Mouse (Mus musculus) midbrain, embryonic 14.5 days (tissue): ENCODE measurements at regions not wholly inside any gene's neighbourhood (a gene's known extent, or its start where the extent isn't known, plus 50 kb on each side); places are given as distances from the start of the nearest gene placed in this dataset.

Source experiments
- ATAC-seq: fragments of 200-750 bp; cut with Nextera tagmentation; 2 replicates; pipeline ENCODE4 v1.8.0; 2017; ENCODE audit warnings: moderate number of reproducible peaks, moderate library complexity; ENCODE audit not compliant: low FRiP score, low TSS enrichment
- DNase-seq: peaks from one replicate; pipeline ENCODE4 v3.0.0-alpha.2; 2015
- H3K27ac ChIP-seq: fragments of 300-500 bp; sonication (generic); replicated peaks from 2 replicates; pipeline ENCODE4 v1.5.1; 2014; ENCODE audit warnings: mild to moderate bottlenecking, low read depth, low read length, moderate library complexity
- H3K27me3 ChIP-seq: fragments of 300-500 bp; sonication (generic); 2 replicates; pipeline ENCODE4 v1.6.1; 2014; ENCODE audit warnings: low read length, control low read depth, mixed read lengths; ENCODE audit not compliant: control insufficient read depth, insufficient read depth
- H3K36me3 ChIP-seq: fragments of 300-500 bp; sonication (generic); 2 replicates; pipeline ENCODE4 v1.6.1; 2014; ENCODE audit warnings: low read length, control low read depth; ENCODE audit not compliant: control insufficient read depth, insufficient read depth
- H3K4me1 ChIP-seq: fragments of 300-500 bp; sonication (generic); 2 replicates; pipeline ENCODE4 v1.6.1; 2014; ENCODE audit warnings: mild to moderate bottlenecking, antibody characterized with exemption, low read length, control low read depth; ENCODE audit not compliant: control insufficient read depth, insufficient read depth
- H3K4me2 ChIP-seq: fragments of 300-500 bp; sonication (generic); 2 replicates; pipeline ENCODE4 v1.6.1; 2014; ENCODE audit warnings: mild to moderate bottlenecking, low read length, moderate library complexity
- H3K4me3 ChIP-seq: fragments of 300-500 bp; sonication (generic); replicated peaks from 2 replicates; pipeline ENCODE4 v1.5.1; 2014; ENCODE audit warnings: low read depth, low read length
- H3K9ac ChIP-seq: fragments of 300-500 bp; sonication (generic); replicated peaks from 2 replicates; pipeline ENCODE4 v1.6.1; 2014; ENCODE audit warnings: mild to moderate bottlenecking, low read length, moderate library complexity
- H3K9me3 ChIP-seq: fragments of 300-500 bp; sonication (generic); 2 replicates; pipeline ENCODE4 v1.6.1; 2016; ENCODE audit warnings: low read length, control low read depth, mixed read lengths; ENCODE audit not compliant: control insufficient read depth
- WGBS: fragments of 180-500 bp; shearing (Covaris S2); extraction: QIAGEN DNeasy Blood & Tissue Kit; methylation state at CpG from one replicate; pipeline ENCODE4 v1.1.7; 2014; 5-methylcytosine and 5-hydroxymethylcytosine counted together

DNA sequence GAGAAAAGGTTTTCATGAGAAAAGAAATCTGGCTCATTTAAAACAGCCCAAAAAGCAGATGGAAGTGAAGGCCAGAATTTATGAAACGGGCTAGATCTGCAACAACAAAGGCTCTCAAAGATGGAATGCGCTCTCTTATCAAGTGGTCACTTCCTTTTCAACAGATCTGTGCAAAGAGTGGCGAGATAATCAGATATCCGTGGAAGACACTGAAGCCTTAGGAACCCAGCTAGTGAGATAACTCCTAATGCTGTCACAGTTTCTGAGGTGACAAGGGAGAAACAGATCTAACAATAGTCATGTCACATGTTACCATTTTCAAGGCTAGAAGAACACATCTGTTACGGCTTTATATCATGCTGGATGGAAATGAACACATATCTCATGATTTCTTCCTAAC lies 107.1 kb downstream of the Tmco5 start:
- Histone ChIP-seq H3K4me3 (no peak overlapping the region), H3K27ac (no peak overlapping the region), H3K9ac (no peak overlapping the region), H3K4me1 (peaks cover 3% of the 10 kb centered on the region; the same call in 1 of the 2 replicates), H3K36me3 (no peaks in the 10 kb centered on the region), H3K4me2 (no peak overlapping the region), H3K27me3 (no peaks in the 10 kb centered on the region), H3K9me3 (0 out of 2 replicates have a peak, but pooled peaks cover 4% of the 10 kb centered on the region)
- 70% methylated on average over 5 of the region's 5 CpGs for WGBS
- DNase-seq, result no peak
- no peak for ATAC-seq

DNA sequence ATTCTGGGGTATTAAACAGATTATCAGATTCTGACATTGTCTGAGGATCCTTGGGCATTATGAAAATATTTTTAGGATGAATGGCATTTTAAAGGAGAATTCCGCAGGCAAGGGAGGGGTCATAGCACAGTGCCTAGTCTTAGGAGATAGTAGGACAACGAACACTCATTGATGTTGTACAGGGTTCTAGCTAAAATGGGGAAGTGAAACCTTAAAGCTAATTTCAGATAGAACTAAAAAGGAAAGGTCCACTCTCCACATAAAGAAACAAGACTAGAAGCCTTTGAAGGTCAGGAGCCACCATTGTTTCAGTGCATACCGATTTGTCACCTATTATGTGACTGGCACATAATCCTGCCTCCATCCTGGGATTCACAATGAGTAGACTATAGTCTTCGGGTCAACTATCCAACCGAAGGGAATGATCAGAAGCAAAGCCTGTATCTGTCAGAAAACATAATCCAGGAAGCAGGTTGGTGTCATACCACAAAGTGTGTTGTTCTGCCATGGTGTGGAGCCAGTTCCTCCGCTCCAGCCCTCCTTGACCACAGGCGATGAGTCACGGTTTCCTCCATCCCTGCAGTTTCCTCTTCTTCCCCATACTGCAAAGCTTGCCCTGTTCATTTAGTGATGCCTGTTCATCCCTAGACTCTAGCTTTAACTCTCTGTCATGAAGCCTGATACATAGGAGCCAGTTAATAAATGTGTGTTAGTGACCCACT lies 110.6 kb downstream of the Tmco5 start:
- DNase-seq (no peak), ATAC-seq (no peak)
- 90% methylated on average over 8 of the region's 8 CpGs for WGBS

DNA sequence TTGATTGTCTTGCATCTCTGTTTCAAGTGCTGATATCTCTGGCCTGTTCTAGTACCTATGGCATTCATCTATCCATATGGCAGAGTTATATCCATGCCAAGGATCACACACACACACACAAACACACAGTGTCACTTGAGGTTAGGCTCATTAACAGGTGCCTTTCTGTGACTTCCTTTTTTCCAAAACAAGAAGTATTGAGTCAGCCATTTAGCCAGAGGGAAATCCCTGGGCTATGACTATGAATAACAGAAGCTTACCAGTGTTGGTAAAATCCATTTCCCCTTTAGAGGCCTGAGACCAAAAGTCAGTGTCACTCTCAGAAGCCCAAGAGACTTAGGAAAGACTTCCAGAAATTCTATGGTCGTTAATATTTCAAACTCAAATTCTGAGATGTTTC lies 111.6 kb downstream of the Tmco5 start:
- Histone ChIP-seq H3K27ac (no peak overlapping the region), H3K4me1 (no peaks in the 10 kb centered on the region), H3K9me3 (no peaks in the 10 kb centered on the region), H3K4me2 (no peak overlapping the region), H3K27me3 (no peaks in the 10 kb centered on the region), H3K4me3 (no peak overlapping the region), H3K36me3 (no peaks in the 10 kb centered on the region), H3K9ac (no peak overlapping the region)
- no peak for DNase-seq
- no peak for ATAC-seq
- 94% methylated on average over 1 of the region's 1 CpGs for WGBS

More for the DNA sequence above, 110.6 kb downstream of the Tmco5 start:
- H3K36me3 ChIP-seq, result no peaks in the 10 kb centered on the region
- H3K9ac ChIP-seq, result no peak overlapping the region
- no peaks in the 10 kb centered on the region for H3K4me1 ChIP-seq
- no peaks in the 10 kb centered on the region for H3K9me3 ChIP-seq
- no peaks in the 10 kb centered on the region for H3K27me3 ChIP-seq
- H3K4me2 ChIP-seq, result no peak overlapping the region
- H3K4me3 ChIP-seq, result no peak overlapping the region
- no peak overlapping the region for H3K27ac ChIP-seq

DNA sequence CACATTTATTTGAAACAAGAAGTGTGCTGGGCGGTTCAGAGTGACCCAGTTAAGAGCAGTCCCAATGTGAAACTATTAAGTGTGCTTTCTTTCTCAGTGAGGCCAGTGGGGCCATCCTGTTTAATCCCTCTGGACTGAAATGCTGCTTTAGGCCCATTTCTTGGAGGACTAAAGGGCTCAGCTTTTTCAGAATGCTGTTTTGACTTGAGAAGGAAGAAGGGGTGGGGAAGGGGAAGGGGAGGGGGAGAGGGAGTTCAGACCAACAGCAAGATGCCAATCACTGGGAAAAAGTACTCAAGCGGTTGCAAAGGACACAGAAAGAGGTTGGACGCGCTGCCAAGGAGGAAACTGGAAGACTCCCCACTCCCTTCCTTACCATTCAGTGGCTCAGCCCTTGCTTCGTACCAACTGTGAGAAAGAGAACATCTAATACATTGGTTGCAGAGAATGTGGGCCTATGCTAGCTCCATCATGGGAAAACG lies 113.1 kb downstream of the Tmco5 start:
- H3K4me1 ChIP-seq, result no peaks in the 10 kb centered on the region
- no peak overlapping the region for H3K4me2 ChIP-seq
- no peaks in the 10 kb centered on the region for H3K36me3 ChIP-seq
- no peak overlapping the region for H3K9ac ChIP-seq
- WGBS, result 49% methylated on average over 6 of the region's 6 CpGs
- no peaks in the 10 kb centered on the region for H3K27me3 ChIP-seq
- H3K4me3 ChIP-seq, result no peak overlapping the region
- H3K27ac ChIP-seq, result no peak overlapping the region
- H3K9me3 ChIP-seq, result no peaks in the 10 kb centered on the region
- ATAC-seq (no peak), DNase-seq (no peak)

DNA sequence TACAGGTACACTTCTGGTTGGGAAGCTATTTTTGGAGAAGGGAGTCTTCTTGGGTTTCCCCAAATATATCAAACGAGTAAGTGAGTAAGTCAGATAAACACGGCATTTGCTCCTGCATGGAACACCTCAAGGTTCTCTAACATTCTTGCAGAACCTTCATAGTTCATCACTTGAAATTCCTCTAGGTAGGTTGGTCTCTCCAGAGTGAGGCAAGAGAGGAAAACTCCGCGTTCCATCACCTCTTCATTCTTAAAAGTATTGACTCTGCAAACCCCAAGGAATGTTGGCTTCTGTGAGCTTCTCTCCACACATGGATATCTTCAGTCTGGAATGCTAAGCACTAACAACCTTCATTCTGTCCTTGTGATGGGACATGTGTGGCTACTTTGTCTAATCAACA lies 115.2 kb downstream of the Tmco5 start:
- DNase-seq (no peak), ATAC-seq (no peak)
- Histone ChIP-seq H3K27me3 (no peaks in the 10 kb centered on the region), H3K9me3 (no peaks in the 10 kb centered on the region), H3K36me3 (no peaks in the 10 kb centered on the region), H3K9ac (no peak overlapping the region), H3K27ac (no peak overlapping the region), H3K4me2 (no peak overlapping the region), H3K4me3 (no peak overlapping the region), H3K4me1 (no peaks in the 10 kb centered on the region)
- 96% methylated on average over 4 of the region's 4 CpGs for WGBS

DNA sequence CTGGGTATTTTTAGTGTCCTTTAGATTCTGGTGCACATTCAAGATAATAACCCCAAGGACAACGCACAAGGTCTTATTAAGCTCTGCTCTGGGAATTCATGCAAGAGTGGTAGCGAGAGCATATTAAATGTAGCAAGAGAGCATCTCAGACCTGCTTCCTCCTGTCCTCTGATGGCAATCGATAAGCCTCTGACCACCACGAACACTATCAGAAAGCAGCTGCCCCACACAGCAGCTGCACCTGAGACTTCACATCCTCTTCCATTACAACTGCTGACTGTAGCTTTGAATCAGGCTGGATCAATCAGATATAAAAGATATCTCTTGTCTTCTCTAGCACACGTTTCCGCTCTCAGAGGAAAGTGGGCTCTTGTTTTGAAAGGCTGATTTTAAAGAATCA lies 117.8 kb downstream of the Tmco5 start:
- no peaks in the 10 kb centered on the region for H3K36me3 ChIP-seq
- no peak overlapping the region for H3K4me3 ChIP-seq
- H3K4me1 ChIP-seq, result no peaks in the 10 kb centered on the region
- no peak overlapping the region for H3K27ac ChIP-seq
- peak; percentile 13 for DNase-seq
- no peak overlapping the region for H3K4me2 ChIP-seq
- H3K9me3 ChIP-seq, result no peaks in the 10 kb centered on the region
- 70% methylated on average over 6 of the region's 6 CpGs for WGBS
- no peak for ATAC-seq
- H3K27me3 ChIP-seq, result no peaks in the 10 kb centered on the region
- no peak overlapping the region for H3K9ac ChIP-seq

DNA sequence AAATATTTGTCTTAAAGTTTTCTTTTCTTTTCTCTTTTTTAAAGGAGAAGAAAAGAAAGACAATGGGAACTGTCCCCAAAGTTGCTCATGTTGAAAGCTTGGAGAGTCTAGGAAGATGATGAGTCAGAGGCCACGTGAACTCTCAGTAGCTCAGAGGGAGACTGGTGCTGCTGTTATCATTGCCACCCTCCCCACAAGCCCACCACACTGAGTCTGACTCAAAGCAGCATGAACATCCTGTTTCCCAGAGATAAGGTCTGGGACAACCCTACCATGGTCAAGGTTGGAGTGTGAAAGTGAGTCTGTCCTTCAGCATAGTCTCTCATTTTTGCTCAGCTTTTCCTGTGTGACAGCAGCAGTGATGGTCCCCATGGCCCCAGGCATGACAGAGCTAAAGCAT lies 120.3 kb downstream of the Tmco5 start:
- no peak overlapping the region for H3K4me2 ChIP-seq
- H3K36me3 ChIP-seq, result no peaks in the 10 kb centered on the region
- H3K27ac ChIP-seq, result no peak overlapping the region
- no peaks in the 10 kb centered on the region for H3K4me1 ChIP-seq
- no peaks in the 10 kb centered on the region for H3K9me3 ChIP-seq
- ATAC-seq (no peak), DNase-seq (no peak)
- H3K27me3 ChIP-seq, result no peaks in the 10 kb centered on the region
- 67% methylated on average over 1 of the region's 1 CpGs for WGBS
- no peak overlapping the region for H3K4me3 ChIP-seq
- H3K9ac ChIP-seq, result no peak overlapping the region

DNA sequence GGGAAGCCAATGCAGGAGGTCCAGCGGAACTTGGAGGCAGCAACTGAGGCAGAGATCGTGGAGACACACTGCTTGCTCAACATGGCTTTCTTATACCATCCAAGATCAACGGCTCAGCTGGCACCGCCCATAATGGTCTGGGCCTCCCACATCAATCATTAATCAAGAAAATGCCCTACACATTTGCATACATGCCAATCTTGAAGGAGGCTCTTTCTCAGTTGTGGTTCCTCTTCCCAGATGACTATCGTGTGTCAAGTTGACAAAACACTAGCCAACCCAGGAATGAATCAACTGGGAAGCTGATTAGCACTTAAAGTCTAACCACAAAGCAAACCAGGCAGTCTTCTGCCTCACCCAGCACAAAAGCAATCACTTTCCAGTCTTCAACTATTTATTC lies 121.1 kb downstream of the Tmco5 start:
- DNase-seq (no peak), ATAC-seq (no peak)
- Histone ChIP-seq H3K9ac (no peak overlapping the region), H3K4me3 (no peak overlapping the region), H3K4me2 (no peak overlapping the region), H3K9me3 (no peaks in the 10 kb centered on the region), H3K4me1 (no peaks in the 10 kb centered on the region), H3K27me3 (no peaks in the 10 kb centered on the region), H3K27ac (no peak overlapping the region), H3K36me3 (no peaks in the 10 kb centered on the region)
- 87% methylated on average over 5 of the region's 5 CpGs for WGBS

DNA sequence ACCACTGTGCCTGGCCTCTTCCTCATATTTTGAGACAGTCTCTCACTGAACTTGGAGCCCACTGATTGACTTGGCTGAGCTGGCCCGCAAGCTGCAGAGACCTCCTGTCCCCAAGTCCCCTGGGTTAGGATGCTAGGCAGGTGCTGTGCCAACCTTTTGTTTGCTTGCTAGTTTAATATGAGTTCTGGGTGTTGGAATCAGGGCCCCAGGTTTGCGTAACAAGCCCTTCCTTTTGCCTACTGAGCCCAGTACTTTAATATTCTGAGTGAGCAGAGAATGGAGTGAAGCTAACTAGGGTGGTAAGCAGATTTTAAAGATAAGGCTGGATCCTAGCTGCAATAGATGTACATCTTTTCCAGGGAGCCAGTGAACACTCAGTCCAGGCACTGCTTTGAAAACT lies 117.2 kb upstream of the Spred1 start:
- 90% methylated on average over 2 of the region's 2 CpGs for WGBS
- H3K27ac ChIP-seq, result no peak overlapping the region
- H3K4me3 ChIP-seq, result no peak overlapping the region

More for the DNA sequence above, 117.2 kb upstream of the Spred1 start:
- no peak for ATAC-seq
- H3K4me2 ChIP-seq, result no peak overlapping the region
- DNase-seq, result no peak
- H3K27me3 ChIP-seq, result no peaks in the 10 kb centered on the region
- H3K9ac ChIP-seq, result no peak overlapping the region
- H3K36me3 ChIP-seq, result no peaks in the 10 kb centered on the region
- no peaks in the 10 kb centered on the region for H3K4me1 ChIP-seq
- no peaks in the 10 kb centered on the region for H3K9me3 ChIP-seq
